Mouse (Mus musculus) MEL (cell line): ENCODE measurements around the gene Trak1.

Experiments used
- CTCF ChIP-seq, 3 experiments: IDR thresholded peaks in 2 of 3; conservative IDR thresholded peaks in 1 of 3; 2 replicates each; pipeline ENCODE4 v1.5.1; 2011 to 2012; ENCODE audit warnings: low read length in 3 of 3, low read depth in 2 of 3, mild to moderate bottlenecking in 2 of 3, improper control_type of control experiment in 1 of 3, inconsistent platforms in 1 of 3, mixed read lengths in 1 of 3, moderate library complexity in 1 of 3; ENCODE audit not compliant: control insufficient read depth in 1 of 3, insufficient read depth in 1 of 3, poor library complexity in 1 of 3, severe bottlenecking in 1 of 3
- E2F4 ChIP-seq: IDR thresholded peaks from 2 replicates; pipeline ENCODE4 v1.6.1; 2011; ENCODE audit warnings: low read depth, low read length, improper control_type of control experiment, borderline replicate concordance
- ELF1 ChIP-seq: IDR thresholded peaks from 2 replicates; pipeline ENCODE4 v1.6.1; 2014; ENCODE audit warnings: low read depth, mild to moderate bottlenecking, inconsistent platforms, low read length, improper control_type of control experiment, moderate library complexity
- EP300 ChIP-seq, 2 experiments: IDR thresholded peaks; 2 replicates each; pipeline ENCODE4 v1.6.1; 2011; ENCODE audit warnings: improper control_type of control experiment in 2 of 2, low read length in 2 of 2, low read depth in 1 of 2, mild to moderate bottlenecking in 1 of 2
- MAZ ChIP-seq: IDR thresholded peaks from 2 replicates; pipeline ENCODE4 v1.6.1; 2012; ENCODE audit warnings: low read depth, mild to moderate bottlenecking, inconsistent platforms, low read length, improper control_type of control experiment
- MXI1 ChIP-seq: IDR thresholded peaks from 2 replicates; pipeline ENCODE4 v1.6.1; 2011; ENCODE audit warnings: mild to moderate bottlenecking, low read depth, low read length, improper control_type of control experiment
- POLR2A ChIP-seq, 2 experiments: IDR thresholded peaks; 2 replicates each; pipeline ENCODE4 v1.6.1; 2011 to 2012; ENCODE audit warnings: low read length in 2 of 2, mild to moderate bottlenecking in 2 of 2, control low read depth in 1 of 2, improper control_type of control experiment in 1 of 2, low read depth in 1 of 2, moderate library complexity in 1 of 2; ENCODE audit not compliant: control insufficient read depth in 1 of 2, insufficient read depth in 1 of 2, poor library complexity in 1 of 2
- RAD21 ChIP-seq: IDR thresholded peaks from 2 replicates; pipeline ENCODE4 v1.6.1; 2011; ENCODE audit warnings: mild to moderate bottlenecking, low read depth, low read length, improper control_type of control experiment
- SMC3 ChIP-seq: IDR thresholded peaks from 2 replicates; pipeline ENCODE4 v1.6.1; 2011; ENCODE audit warnings: low read depth, low read length, improper control_type of control experiment
- TCF12 ChIP-seq: IDR thresholded peaks from 2 replicates; pipeline ENCODE4 v1.6.1; 2014; ENCODE audit warnings: low read depth, mild to moderate bottlenecking, inconsistent platforms, low read length, improper control_type of control experiment, moderate library complexity
- USF2 ChIP-seq, 2 experiments: IDR thresholded peaks; 2 replicates each; pipeline ENCODE4 v1.6.1; 2011 to 2012; ENCODE audit warnings: improper control_type of control experiment in 2 of 2, low read length in 2 of 2, borderline replicate concordance in 1 of 2, inconsistent platforms in 1 of 2, low read depth in 1 of 2, mild to moderate bottlenecking in 1 of 2; ENCODE audit not compliant: insufficient read depth in 1 of 2
- ZC3H11A ChIP-seq: IDR thresholded peaks from 2 replicates; pipeline ENCODE4 v1.6.1; 2012; ENCODE audit warnings: low read depth, mild to moderate bottlenecking, inconsistent platforms, low read length, improper control_type of control experiment
- ZNF384 ChIP-seq: IDR thresholded peaks from 2 replicates; pipeline ENCODE4 v1.6.1; 2012; ENCODE audit warnings: low read depth, mild to moderate bottlenecking, inconsistent platforms, low read length, improper control_type of control experiment

DNA sequence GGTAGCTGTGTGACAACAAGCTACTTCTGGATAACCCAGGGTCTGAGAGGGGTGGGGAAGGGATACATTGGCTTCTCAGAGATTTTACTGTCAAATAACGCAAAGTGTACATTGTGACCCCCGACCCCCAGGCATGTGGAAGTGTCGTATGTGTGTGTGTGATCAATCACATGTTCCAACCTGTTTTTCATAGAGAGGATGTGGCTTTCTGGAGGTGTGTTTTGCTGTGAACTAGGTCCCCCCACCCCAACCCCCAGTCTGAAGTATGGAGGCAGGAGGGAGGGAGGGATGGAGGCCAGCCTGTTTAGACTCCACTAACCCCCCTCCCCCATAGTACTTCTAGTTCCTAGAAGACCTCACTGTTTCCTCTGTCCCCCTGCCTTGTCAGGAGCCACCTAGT lies 157.6 kb downstream of the Trak1 start:
- TF ChIP-seq POLR2A (IDR thresholded peaks at IDR 0.05; ENCODE audit: control insufficient read depth in 1 of 2, insufficient read depth in 1 of 2, low read depth in 1 of 2, low read length in 2 of 2, poor library complexity in 1 of 2) (no peak), CTCF (IDR thresholded peaks at IDR 0.05 in 2 of 3, conservative IDR thresholded peaks at IDR 0.05 in 1 of 3; ENCODE audit: control insufficient read depth in 1 of 3, insufficient read depth in 1 of 3, low read depth in 2 of 3, low read length in 3 of 3, poor library complexity in 1 of 3, severe bottlenecking in 1 of 3) (no peak), MAZ (no peak), ZNF384 (no peak), EP300 (IDR thresholded peaks at IDR 0.05; ENCODE audit: low read depth in 1 of 2, low read length in 2 of 2) (no peak), USF2 (IDR thresholded peaks at IDR 0.05; ENCODE audit: borderline replicate concordance in 1 of 2, insufficient read depth in 1 of 2, low read depth in 1 of 2, low read length in 2 of 2) (no peak), RAD21 (no peak), ELF1 (no peak), TCF12 (no peak), E2F4 (no peak), MXI1 (no peak), SMC3 (no peak), ZC3H11A (no peak)
